Mouse (Mus musculus) lung, embryonic 15.5 days (tissue): ENCODE results near the gene Gm37240. TPM values are rescaled to one million over a fixed set of nuclear protein-coding genes. Genes with fewer than 3 reads are reported as not detected.
A peak's percentile ranks its signal among the peaks of the same experiment; 100 is the strongest.
"Not testable (repeated sequence)": the region's sequence is repeated elsewhere in the genome, so short reads cannot be mapped to it uniquely, and the experiment has no call there.

Source experiments
- ATAC-seq: fragments of 200-750 bp; cut with Nextera tagmentation; 2 replicates; pipeline ENCODE4 v1.8.0; 2017; ENCODE audit warnings: moderate number of reproducible peaks, borderline replicate concordance; ENCODE audit not compliant: low FRiP score, low TSS enrichment; ENCODE audit errors: extremely low read depth
- H3K27ac ChIP-seq: fragments of 300-500 bp; sonication (generic); 2 replicates; pipeline ENCODE4 v1.5.1; 2015; ENCODE audit warnings: moderate library complexity, mild to moderate bottlenecking, inconsistent platforms
- H3K27me3 ChIP-seq: fragments of 300-500 bp; sonication (generic); 2 replicates; pipeline ENCODE4 v1.6.1; 2015; ENCODE audit warnings: inconsistent platforms
- H3K36me3 ChIP-seq: fragments of 300-500 bp; sonication (generic); 2 replicates; pipeline ENCODE4 v1.6.1; 2015; ENCODE audit warnings: inconsistent platforms
- H3K4me1 ChIP-seq: fragments of 300-500 bp; sonication (generic); 2 replicates; pipeline ENCODE4 v1.6.1; 2015; ENCODE audit warnings: inconsistent platforms
- H3K4me2 ChIP-seq: fragments of 300-500 bp; sonication (generic); 2 replicates; pipeline ENCODE4 v1.6.1; 2015; ENCODE audit warnings: inconsistent platforms, mild to moderate bottlenecking, moderate library complexity
- H3K4me3 ChIP-seq: fragments of 300-500 bp; sonication (generic); 2 replicates; pipeline ENCODE4 v1.5.1; 2015; ENCODE audit warnings: mild to moderate bottlenecking, inconsistent platforms
- H3K9ac ChIP-seq: fragments of 300-500 bp; sonication (generic); 2 replicates; pipeline ENCODE4 v1.6.1; 2015; ENCODE audit warnings: inconsistent platforms
- H3K9me3 ChIP-seq: fragments of 300-500 bp; sonication (generic); 2 replicates; pipeline ENCODE4 v1.6.1; 2016; ENCODE audit warnings: inconsistent platforms
- WGBS: fragments of 180-500 bp; shearing (Covaris S2); methylation state at CpG from one replicate; pipeline ENCODE4 v1.1.7; 2015; 5-methylcytosine and 5-hydroxymethylcytosine counted together
- polyA plus RNA-seq: library from polyadenylated mRNA; unstranded; fragments of >200 nt; fragmentation: Nextera tagmentation; extraction: Ambion mirVana; gene quantifications from 2 replicates; pipeline ENCODE4 v1.2.1, GENCODE M21; 2015

Gene Gm37240
- polyA plus RNA-seq, 1 experiment from 2014 or later = 8.8 TPM

- H3K4me1 ChIP-seq = peaks cover 23% of the 10 kb centered on the region
- no peak overlapping the region for H3K4me2 ChIP-seq
- 80% methylated on average over 7 of the region's 7 CpGs for WGBS
- H3K27ac ChIP-seq = no peak overlapping the region
- no peak overlapping the region for H3K9ac ChIP-seq
- H3K36me3 ChIP-seq = no peaks in the 10 kb centered on the region
- H3K4me3 ChIP-seq = no peak overlapping the region
- ATAC-seq = no peak
- H3K9me3 ChIP-seq = no peaks in the 10 kb centered on the region
- H3K27me3 ChIP-seq = no peaks in the 10 kb centered on the region
Observed at GRCm38 (mm10) chr3:84658017-84658416, 1229.3 kb downstream of the Gm37240 start.

- Histone ChIP-seq H3K4me2 (no peak overlapping the region), H3K9me3 (no peaks in the 10 kb centered on the region), H3K27ac (no peak overlapping the region), H3K36me3 (no peaks in the 10 kb centered on the region), H3K4me3 (no peak overlapping the region), H3K9ac (no peak overlapping the region), H3K27me3 (no peaks in the 10 kb centered on the region), H3K4me1 (peaks cover 23% of the 10 kb centered on the region)
- 46% methylated on average over 6 of the region's 6 CpGs for whole genome bisulfite sequencing
- ATAC-seq = no peak
Observed at GRCm38 (mm10) chr3:84657240-84657639, 1230.1 kb downstream of the Gm37240 start.

DNA sequence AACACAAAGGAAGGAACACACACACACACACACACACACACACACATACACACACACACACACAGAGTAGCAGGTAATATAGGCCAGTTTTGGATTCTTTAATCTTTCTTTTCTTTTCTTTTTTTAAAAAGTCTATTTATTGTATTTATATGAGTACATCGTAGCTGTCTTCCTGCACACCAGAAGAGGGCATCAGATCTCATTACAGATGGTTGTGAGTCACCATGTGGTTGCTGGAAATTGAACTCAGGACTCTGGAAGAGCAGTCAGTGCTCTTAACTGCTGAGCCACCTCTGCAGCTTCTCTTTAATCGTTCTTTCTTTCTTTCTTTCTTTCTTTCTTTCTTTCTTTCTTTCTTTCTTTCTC lies 1231.5 kb downstream of the Gm37240 start:
- not testable (repeated sequence) for H3K27ac ChIP-seq, H3K9ac ChIP-seq, H3K4me2 ChIP-seq, H3K27me3 ChIP-seq, H3K9me3 ChIP-seq, H3K4me3 ChIP-seq, ATAC-seq, H3K36me3 ChIP-seq
- H3K4me1 ChIP-seq = peaks cover 23% of the 10 kb centered on the region
- WGBS = 79% methylated on average over 2 of the region's 2 CpGs

GRCm38 (mm10) chr3:84654900-84655784 lies 1232.2 kb downstream of the Gm37240 start:
- no peak for ATAC-seq
- no peak overlapping the region for H3K9ac ChIP-seq
- peak overlapping the region; percentile 56 for H3K4me2 ChIP-seq
- no peaks in the 10 kb centered on the region for H3K27me3 ChIP-seq
- H3K27ac ChIP-seq = no peak overlapping the region
- no peaks in the 10 kb centered on the region for H3K9me3 ChIP-seq
- 22% methylated on average over 16 of the region's 16 CpGs for WGBS
- no peaks in the 10 kb centered on the region for H3K36me3 ChIP-seq
- no peak overlapping the region for H3K4me3 ChIP-seq
- peaks cover 23% of the 10 kb centered on the region for H3K4me1 ChIP-seq

DNA sequence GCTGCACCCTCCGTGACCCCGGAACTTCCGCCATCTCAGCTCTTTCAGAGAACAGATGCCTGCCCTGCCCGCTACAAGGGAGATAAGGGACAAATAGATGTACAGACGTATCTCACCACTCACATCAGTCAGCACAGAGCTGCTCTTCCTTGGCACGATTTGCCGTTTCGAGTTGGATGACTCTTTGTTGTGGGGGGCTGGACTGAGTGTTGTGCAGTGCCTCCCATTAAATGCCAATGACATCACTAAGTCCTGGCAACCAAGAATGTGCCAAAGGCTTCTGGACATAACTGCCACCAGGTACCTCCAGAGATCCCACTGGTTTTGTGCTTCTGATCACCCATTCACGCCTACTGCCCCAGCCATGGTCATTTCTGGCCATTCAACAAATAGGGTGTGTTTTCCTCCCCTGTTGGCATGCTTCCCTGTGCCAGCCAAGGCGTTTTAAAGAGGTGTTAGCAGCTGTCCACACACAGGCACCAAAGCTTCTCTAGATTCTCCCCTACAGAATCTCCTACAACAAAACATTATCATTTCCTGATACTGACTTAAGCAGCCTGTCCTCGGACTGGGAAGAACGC lies 1233.0 kb downstream of the Gm37240 start:
- H3K36me3 ChIP-seq = no peaks in the 10 kb centered on the region
- peak overlapping the region; percentile 56 for H3K4me2 ChIP-seq
- H3K27me3 ChIP-seq = no peaks in the 10 kb centered on the region
- no peak overlapping the region for H3K27ac ChIP-seq
- H3K9ac ChIP-seq = no peak overlapping the region
- peak overlapping the region; percentile 23 for H3K4me3 ChIP-seq
- H3K4me1 ChIP-seq = peaks cover 23% of the 10 kb centered on the region
- H3K9me3 ChIP-seq = no peaks in the 10 kb centered on the region
- peak; percentile 48; the same call in 1 of the 2 replicates for ATAC-seq
- WGBS = 11% methylated on average over 12 of the region's 12 CpGs

DNA sequence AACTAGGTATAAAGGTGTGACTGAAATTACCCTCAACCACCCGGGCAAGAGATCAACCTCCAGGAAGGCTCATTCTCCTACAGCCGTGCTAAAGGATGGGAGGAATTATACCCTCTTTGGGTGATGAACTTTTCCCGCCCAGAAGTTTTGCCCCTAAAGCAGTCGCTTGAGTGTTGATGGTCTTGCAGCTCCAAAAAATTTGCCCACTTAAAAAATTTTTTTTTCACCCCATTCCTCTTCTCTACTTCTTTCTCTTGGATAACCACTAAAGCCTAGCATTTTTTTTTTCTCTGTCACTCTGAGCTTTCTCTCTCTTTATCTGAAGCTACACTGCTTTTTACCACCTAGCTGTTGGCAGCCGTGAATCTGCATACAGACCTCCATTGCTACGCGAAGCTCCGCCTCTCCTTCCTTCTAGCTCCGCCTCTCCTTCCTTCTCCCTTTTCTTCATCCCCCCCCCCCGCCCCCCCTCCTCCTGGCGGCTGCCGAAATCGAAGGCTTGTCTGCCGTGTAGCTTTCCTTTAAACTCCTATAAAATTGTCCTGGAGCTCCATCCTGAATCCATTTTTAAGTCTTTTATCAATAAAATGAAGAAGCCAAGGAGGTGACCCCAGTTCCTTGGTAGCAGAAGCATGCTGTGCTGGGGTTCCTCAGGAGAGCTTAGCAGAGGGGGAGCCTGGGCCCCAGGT lies 1233.6 kb downstream of the Gm37240 start:
- peak overlapping the region; percentile 56 for H3K4me2 ChIP-seq
- H3K36me3 ChIP-seq = no peaks in the 10 kb centered on the region
- ATAC-seq = no peak
- H3K9me3 ChIP-seq = no peaks in the 10 kb centered on the region
- no peak overlapping the region for H3K9ac ChIP-seq
- 15% methylated on average over 13 of the region's 14 CpGs for WGBS
- no peak overlapping the region for H3K27ac ChIP-seq
- peak overlapping the region; percentile 23 for H3K4me3 ChIP-seq
- H3K27me3 ChIP-seq = no peaks in the 10 kb centered on the region
- peaks cover 23% of the 10 kb centered on the region for H3K4me1 ChIP-seq

- no peaks in the 10 kb centered on the region for H3K36me3 ChIP-seq
- no peak overlapping the region for H3K27ac ChIP-seq
- no peak overlapping the region for H3K9ac ChIP-seq
- peaks cover 23% of the 10 kb centered on the region for H3K4me1 ChIP-seq
- H3K9me3 ChIP-seq = no peaks in the 10 kb centered on the region
- no peaks in the 10 kb centered on the region for H3K27me3 ChIP-seq
- H3K4me3 ChIP-seq = no peak overlapping the region
- no peak for ATAC-seq
- 72% methylated on average over 12 of the region's 12 CpGs for WGBS
- H3K4me2 ChIP-seq = peak overlapping the region; percentile 56; the same call in 1 of the 2 replicates
Observed at GRCm38 (mm10) chr3:84652643-84653556, 1234.4 kb downstream of the Gm37240 start.

DNA sequence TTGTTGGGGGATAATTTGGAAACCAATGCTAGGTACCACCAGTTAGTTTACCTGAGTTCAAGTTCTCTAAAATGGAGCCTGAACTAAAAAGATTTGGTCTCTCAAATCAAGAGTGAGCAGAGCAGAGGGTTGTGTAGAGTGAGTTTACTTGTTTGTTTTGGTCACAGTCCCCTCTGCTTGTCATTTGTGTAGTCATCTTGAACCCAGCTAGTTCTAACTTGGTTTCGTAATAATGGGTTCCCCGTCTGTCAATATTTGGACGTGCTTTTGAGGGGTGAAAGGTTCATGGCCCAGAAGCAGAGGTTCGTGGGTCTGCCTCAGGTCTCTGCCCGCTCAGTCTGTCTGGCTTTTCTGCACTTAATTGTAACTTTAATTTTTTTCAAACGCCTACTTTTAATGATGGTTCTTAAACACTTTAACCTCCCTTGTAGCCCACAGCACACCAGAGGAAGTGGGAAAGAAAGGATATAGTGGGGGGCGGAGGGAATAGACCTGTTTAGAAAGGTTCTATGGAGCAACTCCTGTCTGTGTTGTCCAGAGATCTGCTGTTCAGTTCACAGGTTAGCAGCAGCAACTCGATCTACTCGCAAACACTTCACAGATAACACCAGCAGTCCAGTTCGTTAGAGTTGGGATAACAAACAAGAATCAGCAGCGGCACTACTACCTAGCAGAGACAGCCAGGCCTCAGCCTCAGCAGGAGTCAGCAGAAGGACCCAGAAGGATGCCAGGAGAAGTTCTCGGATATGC lies 1237.6 kb downstream of the Gm37240 start:
- no peaks in the 10 kb centered on the region for H3K9me3 ChIP-seq
- peaks cover 20% of the 10 kb centered on the region for H3K4me1 ChIP-seq
- H3K4me2 ChIP-seq = no peak overlapping the region
- 76% methylated on average over 12 of the region's 12 CpGs for WGBS
- no peak overlapping the region for H3K27ac ChIP-seq
- no peak overlapping the region for H3K4me3 ChIP-seq
- ATAC-seq = no peak
- no peaks in the 10 kb centered on the region for H3K27me3 ChIP-seq
- no peaks in the 10 kb centered on the region for H3K36me3 ChIP-seq
- no peak overlapping the region for H3K9ac ChIP-seq

GRCm38 (mm10) chr3:84648069-84648468 lies 1239.2 kb downstream of the Gm37240 start:
- H3K36me3 ChIP-seq, H3K27ac ChIP-seq, H3K4me3 ChIP-seq, H3K9ac ChIP-seq, H3K27me3 ChIP-seq, H3K4me2 ChIP-seq, H3K4me1 ChIP-seq, H3K9me3 ChIP-seq, ATAC-seq: not testable (repeated sequence)
- WGBS = 77% methylated on average over 4 of the region's 4 CpGs

- Histone ChIP-seq H3K27me3 (no peaks in the 10 kb centered on the region), H3K4me1 (peaks cover 6% of the 10 kb centered on the region; the same call in 1 of the 2 replicates), H3K9ac (no peak overlapping the region), H3K9me3 (no peaks in the 10 kb centered on the region), H3K4me2 (no peak overlapping the region), H3K27ac (no peak overlapping the region), H3K36me3 (no peaks in the 10 kb centered on the region), H3K4me3 (no peak overlapping the region)
- 27% methylated on average over 4 of the region's 4 CpGs for WGBS
- no peak for ATAC-seq
Observed at GRCm38 (mm10) chr3:84647616-84648015, 1239.7 kb downstream of the Gm37240 start.
